Mouse (Mus musculus) cerebellum, adult 9-10 months (tissue): ENCODE measurements at regions not wholly inside any gene's neighbourhood (a gene's known extent, or its start where the extent isn't known, plus 50 kb on each side); places are given as distances from the start of the nearest gene placed in this dataset.
"Not testable (repeated sequence)": the region's sequence is repeated elsewhere in the genome, so short reads cannot be mapped to it uniquely, and the experiment has no call there.

Experiments used
- DNase-seq: peaks from one replicate; pipeline ENCODE4 v3.0.0; 2022

GRCm38 (mm10) chr6:140222534-140223324 lies 181.5 kb upstream of the Plcz1 start:
- DNase-seq, result no peak

- DNase-seq, result no peak
Measured at GRCm38 (mm10) chr6:140221653-140222272, 180.5 kb upstream of the Plcz1 start.

- no peak for DNase-seq
Measured at GRCm38 (mm10) chr6:140218789-140219188, 177.5 kb upstream of the Plcz1 start.

- DNase-seq, result no peak
Measured at GRCm38 (mm10) chr6:140212403-140212802, 171.1 kb upstream of the Plcz1 start.

- no peak for DNase-seq
Measured at GRCm38 (mm10) chr6:140210141-140210540, 168.9 kb upstream of the Plcz1 start.

- DNase-seq, result no peak
Measured at GRCm38 (mm10) chr6:140209083-140209482, 167.8 kb upstream of the Plcz1 start.

GRCm38 (mm10) chr6:140208375-140208774 lies 167.1 kb upstream of the Plcz1 start:
- DNase-seq, result no peak

- DNase-seq, result not testable (repeated sequence)
Measured at GRCm38 (mm10) chr6:140206676-140207075, 165.4 kb upstream of the Plcz1 start.

- no peak for DNase-seq
Measured at GRCm38 (mm10) chr6:140201356-140201755, 160.1 kb upstream of the Plcz1 start.

- no peak for DNase-seq
Measured at GRCm38 (mm10) chr6:140200322-140200721, 159.1 kb upstream of the Plcz1 start.

GRCm38 (mm10) chr6:140198036-140198435 lies 156.8 kb upstream of the Plcz1 start:
- no peak for DNase-seq

- no peak for DNase-seq
Measured at GRCm38 (mm10) chr6:140197113-140197675, 155.9 kb upstream of the Plcz1 start.

GRCm38 (mm10) chr6:140194276-140194675 lies 153.0 kb upstream of the Plcz1 start:
- no peak for DNase-seq

- no peak for DNase-seq
Measured at GRCm38 (mm10) chr6:140193084-140193939, 152.1 kb upstream of the Plcz1 start.

GRCm38 (mm10) chr6:140192526-140192925 lies 151.3 kb upstream of the Plcz1 start:
- DNase-seq, result no peak

- no peak for DNase-seq
Measured at GRCm38 (mm10) chr6:140191341-140191740, 150.1 kb upstream of the Plcz1 start.

- DNase-seq, result no peak
Measured at GRCm38 (mm10) chr6:140189601-140190000, 148.3 kb upstream of the Plcz1 start.

- DNase-seq, result no peak
Measured at GRCm38 (mm10) chr6:140187733-140188132, 146.5 kb upstream of the Plcz1 start.

- DNase-seq, result no peak
Measured at GRCm38 (mm10) chr6:140187106-140187505, 145.8 kb upstream of the Plcz1 start.

GRCm38 (mm10) chr6:140179999-140180398 lies 138.7 kb upstream of the Plcz1 start:
- DNase-seq, result no peak

GRCm38 (mm10) chr6:140178425-140179193 lies 137.4 kb upstream of the Plcz1 start:
- DNase-seq, result no peak

GRCm38 (mm10) chr6:140172716-140173115 lies 131.5 kb upstream of the Plcz1 start:
- DNase-seq, result no peak
